ENCODE assay signal across 24 mouse cellular contexts in genomic region chr6:100879607-100880006, GRCm38 (mm10). TPM values are rescaled to one million over a fixed set of nuclear protein-coding genes. Genes with fewer than 3 reads are reported as not detected.
DNase-seq lines count a peak whose midpoint lies in the region; ATAC-seq and TF ChIP-seq lines count a peak whose summit lies in the region.
"Had no signal": no experiment of that assay in that cellular context is flagged by ENCODE, and none has a peak within 500 bp of the region (broad histone marks: within the 10 kb centered on the region; RNA-seq: fewer than 3 reads in every experiment).

No protein-coding gene starts in this region.

- TF ChIP-seq CTCF in stomach, postnatal 0 days (IDR thresholded peaks at IDR 0.05; ENCODE audit: low read depth), result no peak
- no peak for TF ChIP-seq CTCF in cerebellum, adult 2 months (IDR thresholded peaks at IDR 0.05; ENCODE audit: borderline replicate concordance, insufficient read depth, low read depth, low read length)

- no peaks in the 10 kb centered on the region for H3K36me3 ChIP-seq in intestine, embryonic 14.5 days (ENCODE audit: control insufficient read depth, insufficient read depth, low read length)
- no peaks in the 10 kb centered on the region for H3K36me3 ChIP-seq in stomach, postnatal 0 days (ENCODE audit: control insufficient read depth, insufficient read depth, low read length)
- H3K36me3 ChIP-seq in neural tube, embryonic 15.5 days, result no peaks in the 10 kb centered on the region
- H3K36me3 ChIP-seq: embryonic facial prominence, embryonic 10.5 days; forebrain, embryonic 12.5 days; limb, embryonic 13.5 days; liver, embryonic 13.5 days; lung, embryonic 15.5 days had no signal

- H3K4me3 ChIP-seq in intestine, embryonic 14.5 days (ENCODE audit: low read depth, low read length), result no peak overlapping the region
- no peak overlapping the region for H3K4me3 ChIP-seq in stomach, postnatal 0 days (ENCODE audit: low read depth, low read length)
- no peak overlapping the region for H3K4me3 ChIP-seq in neural tube, embryonic 15.5 days (replicated peaks)
- no peak overlapping the region for H3K4me3 ChIP-seq in cerebellum, adult 2 months (replicated peaks; ENCODE audit: insufficient read depth, low read depth, low read length)
- H3K4me3 ChIP-seq: embryonic facial prominence, embryonic 10.5 days; forebrain, embryonic 12.5 days; limb, embryonic 13.5 days; liver, embryonic 13.5 days; lung, embryonic 15.5 days; myocyte had no signal

- ATAC-seq in intestine, embryonic 14.5 days (replicated peaks; ENCODE audit: low FRiP score, low TSS enrichment, low read depth), result peak; percentile 52
- peak; percentile 85 for ATAC-seq in stomach, postnatal 0 days (ENCODE audit: low FRiP score, low TSS enrichment)
- ATAC-seq in neural tube, embryonic 15.5 days (ENCODE audit: low FRiP score), result no peak

- 33% methylated on average over 10 of the region's 10 CpGs for WGBS in intestine, embryonic 14.5 days
- WGBS in stomach, postnatal 0 days, result 33% methylated on average over 10 of the region's 10 CpGs
- 61% methylated on average over 10 of the region's 10 CpGs for WGBS in neural tube, embryonic 15.5 days
- WGBS in cerebellum, adult 2 months, result 73% methylated on average over 10 of the region's 10 CpGs

- no peak for TF ChIP-seq POLR2A in cerebellum, adult 2 months (IDR thresholded peaks at IDR 0.05; ENCODE audit: borderline replicate concordance, insufficient read depth, low read length)

- no peak overlapping the region for H3K4me2 ChIP-seq in intestine, embryonic 14.5 days (ENCODE audit: low read length)
- no peak overlapping the region for H3K4me2 ChIP-seq in stomach, postnatal 0 days (replicated peaks; ENCODE audit: low read depth)
- H3K4me2 ChIP-seq in neural tube, embryonic 15.5 days, result no peak overlapping the region
- H3K4me2 ChIP-seq: forebrain, embryonic 12.5 days; limb, embryonic 13.5 days; liver, embryonic 13.5 days; lung, embryonic 15.5 days had no signal

- H3K27ac ChIP-seq in intestine, embryonic 14.5 days (ENCODE audit: low read depth), result no peak overlapping the region
- no peak overlapping the region for H3K27ac ChIP-seq in stomach, postnatal 0 days (replicated peaks)
- H3K27ac ChIP-seq in neural tube, embryonic 15.5 days (replicated peaks), result no peak overlapping the region
- no peak overlapping the region for H3K27ac ChIP-seq in cerebellum, adult 2 months (ENCODE audit: insufficient read depth, low read length)
- H3K27ac ChIP-seq: embryonic facial prominence, embryonic 10.5 days; forebrain, embryonic 12.5 days; limb, embryonic 13.5 days; liver, embryonic 13.5 days; lung, embryonic 15.5 days had no signal

- no peak overlapping the region for H3K9ac ChIP-seq in intestine, embryonic 14.5 days (ENCODE audit: low read length)
- H3K9ac ChIP-seq in stomach, postnatal 0 days (ENCODE audit: low read length), result no peak overlapping the region
- no peak overlapping the region for H3K9ac ChIP-seq in neural tube, embryonic 15.5 days (replicated peaks)
- H3K9ac ChIP-seq: forebrain, embryonic 12.5 days; limb, embryonic 13.5 days; liver, embryonic 13.5 days; lung, embryonic 15.5 days had no signal

- H3K4me1 ChIP-seq in intestine, embryonic 14.5 days (replicated peaks; ENCODE audit: control insufficient read depth, insufficient read depth, low read length), result no peaks in the 10 kb centered on the region; the same call in 1 of the 2 replicates
- no peaks in the 10 kb centered on the region for H3K4me1 ChIP-seq in stomach, postnatal 0 days (replicated peaks; ENCODE audit: control insufficient read depth, insufficient read depth)
- H3K4me1 ChIP-seq in neural tube, embryonic 15.5 days, result peaks cover 9% of the 10 kb centered on the region; the same call in 1 of the 2 replicates
- H3K4me1 ChIP-seq in cerebellum, adult 2 months (ENCODE audit: control insufficient read depth, insufficient read depth, low read length), result no peaks in the 10 kb centered on the region
- H3K4me1 ChIP-seq: forebrain, embryonic 12.5 days had no signal

- DNase-seq in 3134 (ENCODE audit: extremely low read depth, insufficient read length, low spot score) (peak; percentile 24), 3T3-L1 (ENCODE audit: low read depth, low spot score) (peak; percentile 23)
- DNase-seq in intestine, embryonic 14.5 days (ENCODE audit: low spot score), result no peak
- peak; percentile 82 for DNase-seq in stomach, postnatal 0 days (ENCODE audit: low spot score)
- no peak for DNase-seq in layer of hippocampus, adult 11-12 months (ENCODE audit: low spot score)
- DNase-seq in cerebellum, adult 2 months, result no peak
- DNase-seq: adrenal gland, adult 8-10 months; cerebellum, adult 9-10 months; gastrocnemius, postnatal 10 days; heart, adult 18-20 months; heart, postnatal 36 days; kidney, adult 9 months; kidney, postnatal 25 days; layer of hippocampus, adult 9-11 months; liver, embryonic 13.5 days; midbrain, embryonic 14.5 days; right cerebral cortex, postnatal 14 days; thymus, postnatal 25 days had no signal

- no peaks in the 10 kb centered on the region for H3K9me3 ChIP-seq in intestine, embryonic 14.5 days (ENCODE audit: control insufficient read depth, low read length)
- no peaks in the 10 kb centered on the region for H3K9me3 ChIP-seq in stomach, postnatal 0 days (ENCODE audit: control insufficient read depth, low read length)
- H3K9me3 ChIP-seq in neural tube, embryonic 15.5 days (replicated peaks), result no peaks in the 10 kb centered on the region
- H3K9me3 ChIP-seq: embryonic facial prominence, embryonic 10.5 days; forebrain, embryonic 12.5 days; liver, embryonic 13.5 days; lung, embryonic 15.5 days had no signal

- no peak for TF ChIP-seq EP300 in stomach, postnatal 0 days (optimal IDR thresholded peaks at IDR 0.05)

- H3K27me3 ChIP-seq in intestine, embryonic 14.5 days (replicated peaks; ENCODE audit: control insufficient read depth, insufficient read depth, low read length), result 0 out of 2 replicates have a peak, but pooled peaks cover 3% of the 10 kb centered on the region
- no peaks in the 10 kb centered on the region for H3K27me3 ChIP-seq in stomach, postnatal 0 days (ENCODE audit: control insufficient read depth, insufficient read depth, low read length)
- H3K27me3 ChIP-seq in neural tube, embryonic 15.5 days (replicated peaks), result peaks cover 20% of the 10 kb centered on the region; the same call in 1 of the 2 replicates
- no peaks in the 10 kb centered on the region for H3K27me3 ChIP-seq in cerebellum, adult 2 months (ENCODE audit: control insufficient read depth, insufficient read depth, low read length)
- H3K27me3 ChIP-seq: liver, embryonic 13.5 days; lung, embryonic 15.5 days had no signal

RNA-seq across cellular contexts. Expression of gene Ppp4r2, which starts 46.2 kb away (rescaled TPM):
- 27.7 and 29.5 TPM in 2 replicates for polyA plus RNA-seq in intestine, embryonic 14.5 days (2014; fragmentation: Nextera tagmentation; extraction: Ambion mirVana)
- polyA plus RNA-seq in stomach, postnatal 0 days (2015; fragmentation: Nextera tagmentation; extraction: Ambion mirVana), result 8.3 and 8.7 TPM in 2 replicates
- polyA plus RNA-seq in neural tube, embryonic 15.5 days (2015; fragmentation: Nextera tagmentation; extraction: Ambion mirVana), result 13.3 and 14.8 TPM in 2 replicates
- polyA plus RNA-seq in cerebellum, adult 2 months (2012; rRNA removed), result 32.0 and 33.6 TPM in 2 replicates

Comparison
In these comparisons a context has a peak if more than half of its experiments do, and no peak if none do; other contexts are left out.
1. DNase-seq: peak in 3134 (single experiment), 3T3-L1 (single experiment) and stomach, postnatal 0 days (single experiment); none in intestine, embryonic 14.5 days (single experiment), layer of hippocampus, adult 11-12 months (single experiment) and cerebellum, adult 2 months (0 of 2).